Mouse (Mus musculus) G1E-ER4 (cell line): ENCODE data around the gene Dpp6. TPM values are rescaled to one million over a fixed set of nuclear protein-coding genes. Genes with fewer than 3 reads are reported as not detected.

Experiments used
- GATA1 ChIP-seq: IDR thresholded peaks from one replicate; pipeline ENCODE4 v1.8.0; 2012; ENCODE audit warnings: low read length, inconsistent platforms
- polyA plus RNA-seq: library from polyadenylated mRNA; stranded (reverse); fragments of >175 nt; gene quantifications from 2 replicates; pipeline ENCODE4 v1.2.3, GENCODE M21; 2012

Dpp6 gene
- polyA plus RNA-seq, 1 experiment, result not detected

DNA sequence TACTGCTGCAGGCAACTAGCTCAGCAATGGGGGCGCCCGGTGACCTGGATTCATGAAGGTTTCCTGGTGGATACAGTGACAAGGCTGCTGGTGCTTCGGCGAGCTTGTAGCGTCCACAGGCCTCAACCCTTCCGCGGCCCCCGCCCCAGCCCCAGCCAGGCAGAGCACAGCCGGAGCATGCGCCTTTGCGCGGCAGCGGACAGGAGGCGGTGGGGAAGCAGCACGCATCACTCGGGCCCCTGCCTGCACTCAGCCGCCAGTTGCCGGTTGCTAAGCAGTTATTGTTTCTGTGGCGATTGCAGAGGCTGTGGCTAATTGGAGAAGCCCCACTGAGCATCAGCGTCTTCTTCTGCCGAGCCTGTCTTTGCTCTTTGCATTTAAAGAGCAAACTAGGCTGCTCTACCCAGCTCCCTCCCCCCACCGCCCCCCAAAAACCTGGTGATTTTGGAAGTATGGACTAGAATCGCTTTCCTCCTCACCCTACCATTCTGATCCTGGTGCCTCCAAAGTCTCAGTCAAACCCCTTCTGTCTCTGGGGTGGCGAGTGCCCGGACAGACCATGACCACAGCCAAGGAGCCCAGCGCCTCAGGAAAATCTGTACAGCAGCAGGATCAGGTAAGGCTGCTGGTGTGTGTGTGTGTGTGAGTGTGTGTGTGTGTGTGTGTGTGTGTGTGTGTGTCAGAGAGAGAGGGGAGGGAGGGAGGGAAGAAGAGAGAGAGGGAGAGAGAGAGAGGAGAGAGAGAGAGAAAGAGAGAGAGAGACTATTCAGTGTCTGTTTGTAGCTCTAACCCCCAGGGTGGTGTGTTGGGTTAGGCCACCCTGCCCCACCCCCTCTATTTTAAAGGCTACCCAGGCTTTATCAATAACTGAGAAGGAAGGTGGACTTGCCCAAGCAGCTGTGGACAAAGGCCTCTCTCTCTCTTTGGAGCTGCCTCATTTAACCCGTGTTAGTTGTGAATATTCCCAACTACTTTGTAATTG is 445.0 kb downstream of the Dpp6 start:
- no peak for TF ChIP-seq GATA1

DNA sequence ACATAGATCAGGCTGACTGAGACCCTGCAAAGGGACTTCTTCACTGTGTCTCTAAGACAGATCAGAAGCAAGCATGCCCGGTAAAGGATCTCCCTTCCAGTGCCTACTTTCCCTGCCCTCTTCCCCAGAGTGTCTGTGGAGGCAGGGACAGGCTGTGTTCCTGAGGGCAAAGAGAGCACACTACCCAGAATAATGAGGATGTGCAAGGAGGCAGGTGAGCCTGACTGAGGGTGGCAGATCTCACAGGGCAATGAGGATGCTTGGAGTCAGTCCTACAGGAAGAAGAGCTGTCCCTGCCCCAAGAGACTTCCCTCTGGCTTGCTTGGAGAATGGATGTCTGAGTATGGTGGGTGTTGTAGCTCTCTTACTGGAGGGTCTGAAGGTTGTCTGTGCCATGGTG is 445.7 kb downstream of the Dpp6 start:
- TF ChIP-seq GATA1, result no peak

DNA sequence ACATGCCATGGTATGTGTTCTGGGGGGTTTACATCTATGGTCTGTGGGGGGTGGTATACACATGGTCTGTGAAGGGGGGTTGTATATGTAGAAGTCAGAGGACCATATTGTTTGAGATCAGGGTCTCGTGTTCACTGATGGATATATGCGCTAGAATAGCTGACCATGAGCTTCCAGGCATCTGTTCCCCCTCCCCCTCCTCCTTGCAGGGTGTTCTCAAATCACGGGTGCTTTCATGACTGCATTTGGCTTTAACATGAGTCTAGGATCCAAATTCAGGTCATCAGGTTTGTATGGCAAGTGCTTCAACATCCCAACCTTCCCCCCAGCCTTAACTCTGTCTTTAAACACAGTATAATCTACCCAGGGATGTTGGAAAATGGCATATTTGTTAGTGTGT is 448.3 kb downstream of the Dpp6 start:
- TF ChIP-seq GATA1, result no peak

DNA sequence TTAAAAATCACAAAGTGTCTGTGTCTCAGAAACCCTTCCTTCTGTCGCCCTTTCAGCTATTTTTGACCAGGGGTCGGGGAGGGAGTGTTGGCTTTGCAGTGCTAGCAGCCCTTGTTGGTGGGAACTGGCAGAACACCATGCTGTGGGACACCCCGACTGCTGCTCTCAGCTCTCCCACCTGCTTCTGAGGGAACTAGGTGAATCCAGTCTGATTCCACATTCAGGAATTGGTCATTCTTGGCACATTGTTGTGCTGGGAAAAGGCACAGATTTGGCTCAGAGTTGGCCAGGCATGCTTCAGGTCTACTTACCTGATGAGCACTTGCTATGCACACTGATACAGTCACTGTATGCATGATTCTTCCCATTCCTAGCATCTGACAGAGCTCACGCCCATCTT is 454.3 kb downstream of the Dpp6 start:
- no peak for TF ChIP-seq GATA1

DNA sequence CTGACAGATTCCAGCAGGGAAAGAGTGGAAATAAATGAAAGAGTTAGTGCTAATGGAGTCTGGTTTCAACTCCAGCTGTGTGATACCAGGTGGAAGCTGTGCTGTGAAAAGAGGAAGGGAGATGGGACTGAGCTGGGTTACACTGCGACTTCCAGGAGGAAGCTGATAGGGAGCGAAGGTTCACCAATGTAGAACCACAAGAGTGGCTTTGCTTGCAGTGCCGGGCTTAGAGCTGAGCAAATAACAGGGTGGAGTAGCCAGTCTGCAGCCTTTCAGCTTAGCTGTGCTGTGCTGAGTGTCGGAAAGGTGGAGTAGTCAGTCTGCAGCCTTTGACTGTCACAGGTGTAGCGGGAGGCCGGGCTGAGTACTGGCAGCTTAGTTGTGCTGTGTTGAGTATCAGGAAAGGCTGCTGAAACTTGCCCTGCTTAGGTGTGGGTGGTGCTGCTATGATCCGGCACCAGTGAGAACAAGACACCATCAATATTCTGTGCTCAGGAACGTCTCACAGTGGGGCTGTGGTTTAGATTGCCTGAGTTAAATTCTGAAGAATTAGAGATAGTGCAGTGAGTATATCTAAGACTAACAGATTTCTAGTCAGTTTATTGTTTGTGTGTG is 457.9 kb downstream of the Dpp6 start:
- no peak for TF ChIP-seq GATA1

DNA sequence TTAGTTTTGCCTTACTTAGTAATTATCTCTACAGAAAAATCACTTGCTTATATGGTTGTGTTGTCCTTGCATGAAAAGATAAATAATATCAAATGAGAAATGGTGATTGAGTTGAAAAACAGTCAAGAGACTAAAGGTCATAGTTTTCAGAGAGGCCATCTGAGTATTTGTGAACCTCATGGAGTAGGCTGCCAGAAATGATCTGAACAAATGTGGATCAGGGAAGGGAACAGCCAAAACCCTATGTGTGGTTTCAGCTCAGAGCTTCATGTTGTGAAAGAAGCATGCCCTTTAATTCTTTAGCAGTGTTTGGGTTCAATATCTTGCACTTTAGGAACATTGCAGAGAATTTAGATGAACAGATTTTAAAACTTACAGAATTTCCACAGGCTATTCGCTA is 458.9 kb downstream of the Dpp6 start:
- TF ChIP-seq GATA1, result no peak

DNA sequence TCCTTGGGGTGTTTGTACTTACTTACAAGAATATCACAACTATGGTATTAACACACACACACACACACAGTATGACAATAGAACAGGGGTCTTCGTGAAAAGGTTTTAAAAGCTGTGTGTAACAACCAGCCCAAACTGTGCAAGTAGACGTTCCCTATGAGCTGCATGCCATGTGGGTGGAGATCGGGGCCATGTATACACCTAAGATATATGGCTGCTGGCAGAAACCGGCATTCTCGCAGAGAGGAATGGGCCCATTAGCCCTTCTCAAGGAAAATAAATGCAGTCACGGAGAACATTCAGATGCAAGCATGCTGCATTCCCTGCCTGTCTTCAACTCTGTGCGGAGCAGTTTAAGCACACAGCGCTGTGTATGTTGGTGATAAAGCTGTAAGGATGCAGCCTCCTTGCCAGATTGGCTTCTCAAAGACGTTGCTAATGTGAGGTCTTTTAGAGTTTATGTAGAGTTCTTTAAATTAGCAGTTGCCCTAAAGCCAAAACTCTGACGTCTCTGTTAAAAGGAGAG is 461.2 kb downstream of the Dpp6 start:
- TF ChIP-seq GATA1, result no peak

DNA sequence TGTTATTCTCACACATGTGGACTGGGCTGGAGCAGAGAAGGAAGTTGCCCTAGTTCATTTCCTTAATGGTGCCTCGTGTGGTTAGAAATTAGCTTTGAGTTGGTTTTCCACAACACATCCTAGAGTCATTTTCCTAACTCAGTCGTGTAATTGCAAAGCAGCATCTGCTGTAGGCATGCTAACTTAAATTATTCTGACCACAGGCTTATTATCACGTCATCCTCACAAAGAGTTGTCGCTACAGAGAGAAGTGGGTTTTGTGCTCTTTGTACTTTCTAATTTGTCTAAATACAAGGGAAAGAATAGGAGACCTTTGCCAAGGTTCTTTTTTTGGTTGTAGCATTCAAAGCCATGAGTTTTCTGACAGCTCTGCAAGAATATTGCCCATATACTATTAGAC is 469.9 kb downstream of the Dpp6 start:
- TF ChIP-seq GATA1, result no peak

DNA sequence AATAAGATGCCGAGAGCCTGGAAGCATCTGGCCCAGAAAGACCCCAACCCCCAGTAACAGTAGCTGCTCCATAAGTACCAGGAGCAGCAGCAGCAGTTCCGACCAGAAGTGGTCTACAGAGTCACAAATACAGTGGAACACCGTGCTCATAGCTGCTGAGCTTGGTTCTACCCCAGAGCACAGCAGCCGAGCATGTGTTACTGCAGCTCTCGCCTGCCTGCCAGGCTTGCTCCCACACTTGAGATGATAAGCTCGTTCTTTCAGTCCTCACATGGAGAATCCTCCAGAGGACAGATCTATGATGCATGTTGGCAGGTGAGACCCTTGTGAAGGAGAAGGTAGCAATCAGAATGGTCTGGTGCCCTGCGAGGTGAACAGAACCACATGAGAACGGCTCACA is 474.4 kb downstream of the Dpp6 start:
- TF ChIP-seq GATA1, result no peak

DNA sequence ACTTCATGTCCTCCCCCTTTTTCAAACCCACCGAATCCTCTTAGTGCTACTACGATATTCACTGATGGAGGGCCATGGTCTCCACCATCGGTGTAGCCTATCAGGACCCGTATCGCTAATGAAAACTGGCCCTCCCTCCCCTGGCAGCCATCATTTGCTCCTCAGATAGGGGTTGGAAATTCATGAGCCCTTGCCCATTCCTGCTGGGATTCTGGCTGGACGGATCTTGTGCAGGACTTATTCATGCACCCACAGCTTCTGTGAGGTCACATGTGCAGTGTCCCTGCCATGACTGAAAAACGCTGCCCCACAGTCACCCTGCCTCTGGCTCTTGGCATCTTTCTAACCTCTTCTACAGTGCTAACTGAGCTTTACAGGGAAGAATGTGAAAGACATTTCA is 475.2 kb downstream of the Dpp6 start:
- TF ChIP-seq GATA1, result no peak

DNA sequence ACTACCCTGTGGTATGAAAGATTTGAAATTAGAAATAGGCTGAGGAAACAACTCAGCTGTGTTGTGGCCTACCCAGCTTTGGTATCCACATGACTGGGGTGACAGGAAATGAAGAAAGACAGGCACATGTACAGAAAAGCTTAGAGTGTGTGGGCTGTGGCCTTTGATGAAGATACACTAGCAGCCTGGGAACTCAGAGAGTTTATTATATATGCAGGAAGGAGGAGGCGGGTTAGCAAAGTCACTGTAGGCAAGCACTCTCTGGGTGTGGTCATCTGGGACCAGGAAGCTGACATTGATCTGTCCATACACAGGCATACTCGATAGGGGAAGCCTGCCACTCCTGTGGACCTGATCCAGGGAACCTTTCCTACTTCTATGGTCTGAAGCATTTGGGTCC is 487.1 kb downstream of the Dpp6 start:
- no peak for TF ChIP-seq GATA1

DNA sequence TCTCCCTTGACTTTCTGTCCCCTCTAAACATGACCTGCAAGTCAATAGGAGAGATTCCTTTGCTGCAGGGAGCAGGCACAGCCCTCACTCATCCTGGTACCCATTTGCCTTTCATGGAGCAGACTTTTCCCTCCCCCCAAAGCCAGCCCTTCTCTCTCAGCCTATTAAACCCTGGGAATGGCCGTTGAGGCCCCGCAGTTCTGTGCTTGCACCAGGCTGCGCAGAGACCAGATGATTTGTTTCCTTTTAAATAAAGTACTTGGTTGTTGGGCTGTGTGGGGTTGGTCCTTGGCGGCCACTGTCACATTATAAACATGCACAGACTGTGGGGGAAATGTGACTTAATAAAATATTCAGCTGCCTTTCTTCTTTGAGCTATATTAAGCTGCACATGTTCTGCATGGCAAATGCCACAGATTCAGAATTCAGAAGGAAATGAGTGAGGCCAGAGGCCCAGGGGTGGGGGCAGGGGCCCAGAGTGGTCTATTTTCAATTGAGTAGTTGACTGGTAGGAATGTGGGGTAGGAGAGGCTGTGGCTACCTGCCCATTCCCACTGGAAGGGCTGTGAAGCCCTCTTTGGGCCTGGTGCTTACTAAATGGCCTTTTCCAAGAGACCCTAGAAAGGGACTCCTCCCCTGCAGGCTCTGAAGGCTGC is 489.6 kb downstream of the Dpp6 start:
- no peak for TF ChIP-seq GATA1

DNA sequence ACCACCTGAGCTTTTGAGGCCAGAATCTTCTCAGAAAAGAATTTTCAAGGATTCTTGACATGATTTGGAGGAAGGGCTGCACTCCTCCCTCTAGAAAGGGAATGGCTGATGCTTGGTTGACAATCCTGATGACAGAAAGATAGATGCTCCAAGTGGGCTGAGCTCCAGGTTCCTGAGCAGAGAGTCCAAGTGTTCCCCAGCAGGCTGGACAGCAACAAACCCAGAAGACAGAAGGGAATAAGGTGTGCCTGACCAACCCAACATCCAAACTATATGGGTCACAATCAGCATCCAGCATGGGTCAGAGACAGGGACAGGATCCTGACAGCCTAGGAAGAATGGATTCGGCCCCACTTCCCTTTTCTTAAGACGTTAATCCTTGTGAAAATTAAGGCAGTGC is 493.2 kb downstream of the Dpp6 start:
- TF ChIP-seq GATA1, result no peak

DNA sequence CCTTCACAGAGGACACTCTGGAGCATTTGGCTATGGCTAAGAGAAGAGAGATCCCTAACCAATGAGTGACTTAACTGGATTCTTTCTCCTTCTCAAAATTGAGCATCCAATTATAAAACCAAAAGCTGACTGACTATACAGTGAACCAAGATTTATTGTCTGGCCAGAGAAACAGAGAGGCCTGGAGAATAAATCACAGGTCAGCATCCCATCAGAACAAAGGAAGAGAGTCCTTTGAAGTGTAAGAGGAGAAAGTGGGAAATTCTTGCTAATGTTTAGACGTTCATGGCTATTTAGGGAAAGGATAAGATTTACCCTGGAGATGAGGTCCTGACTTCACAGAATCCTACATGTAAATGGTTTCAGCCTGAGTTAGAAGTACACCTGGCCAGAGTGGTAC is 499.7 kb downstream of the Dpp6 start:
- no peak for TF ChIP-seq GATA1

DNA sequence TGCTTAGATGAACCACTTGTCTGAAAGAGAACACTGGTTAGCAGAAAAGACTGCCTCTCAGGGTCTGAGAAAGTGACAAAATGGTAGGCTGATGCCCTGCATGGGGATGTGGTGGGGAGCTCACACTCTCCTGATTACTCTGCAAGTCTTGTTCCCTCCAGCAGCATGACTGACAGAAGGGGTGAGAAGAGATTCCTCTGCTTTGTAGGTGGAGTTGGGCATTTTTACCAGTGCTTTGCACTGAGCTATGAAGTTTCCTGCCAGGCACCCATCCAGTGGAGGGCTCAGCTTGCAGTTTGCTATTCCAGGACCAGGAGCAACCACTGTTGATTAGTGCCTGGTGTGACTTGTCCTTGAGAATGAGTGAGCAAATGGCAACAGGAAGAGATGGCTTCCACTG is 500.3 kb downstream of the Dpp6 start:
- TF ChIP-seq GATA1, result no peak

DNA sequence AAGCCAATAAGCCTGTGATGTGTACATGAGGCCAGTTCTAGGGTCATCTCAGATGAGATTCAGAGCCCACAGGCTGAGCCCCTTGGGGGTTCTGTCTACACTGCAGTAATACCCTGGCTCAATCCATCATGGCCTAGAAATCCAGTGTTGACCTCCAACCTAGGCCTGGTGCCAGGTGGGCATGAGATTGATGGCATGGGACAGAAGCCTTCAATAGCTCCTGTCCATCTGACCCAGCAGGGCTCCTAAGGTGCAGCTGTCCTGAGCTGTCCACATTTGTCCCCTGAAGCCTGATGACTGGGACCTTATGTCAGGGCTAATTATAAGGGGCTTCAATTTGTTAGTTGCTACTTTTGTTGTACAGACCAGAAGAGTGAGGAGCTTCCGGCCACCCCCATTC is 500.8 kb downstream of the Dpp6 start:
- no peak for TF ChIP-seq GATA1
